In genomic region chr11:31742160-31742559, GRCm38 (mm10) we compare ENCODE assay signal across 28 mouse cellular contexts.
A peak's percentile ranks its signal among the peaks of the same experiment; 100 is the strongest.
DNase-seq lines count a peak whose midpoint lies in the region; ATAC-seq and TF ChIP-seq lines count a peak whose summit lies in the region.
"Had no signal": no experiment of that assay in that cellular context is flagged by ENCODE, and none has a peak within 500 bp of the region (broad histone marks: within the 10 kb centered on the region; RNA-seq: fewer than 3 reads in every experiment).

No protein-coding gene starts in this region.

- 0 out of 2 replicates have a peak, but pooled peaks cover 3% of the 10 kb centered on the region for H3K27me3 ChIP-seq in heart, embryonic 10.5 days (ENCODE audit: insufficient read depth, poor library complexity, severe bottlenecking)
- H3K27me3 ChIP-seq in liver, embryonic 13.5 days, result 0 out of 2 replicates have a peak, but pooled peaks cover 3% of the 10 kb centered on the region
- no peaks in the 10 kb centered on the region for H3K27me3 ChIP-seq in liver, postnatal 0 days (ENCODE audit: insufficient read depth, low read length)
- H3K27me3 ChIP-seq: CH12.LX; embryonic facial prominence, embryonic 13.5 days; embryonic facial prominence, embryonic 15.5 days; forebrain, embryonic 13.5 days; Patski had no signal

- WGBS in heart, embryonic 10.5 days, result 28% methylated on average over 1 of the region's 1 CpGs
- 31% methylated on average over 1 of the region's 1 CpGs for WGBS in liver, embryonic 13.5 days (ENCODE audit: insufficient replicate concordance)
- 57% methylated on average over 1 of the region's 1 CpGs for WGBS in liver, postnatal 0 days (ENCODE audit: insufficient replicate concordance)

- DNase-seq in embryo, embryonic 10 days (ENCODE audit: low spot score), result peak; percentile 66
- DNase-seq in embryo, embryonic 11 days, result no peak
- no peak for DNase-seq in heart, embryonic 10.5 days (ENCODE audit: low spot score)
- DNase-seq in heart, adult 9 months (ENCODE audit: low spot score in 2 of 2), result no peak
- no peak for DNase-seq in liver, embryonic 13.5 days
- DNase-seq in liver, postnatal 0 days, result no peak
- DNase-seq in embryo, embryonic 10.5 days (ENCODE audit: low spot score), result peak; percentile 72
- DNase-seq in layer of hippocampus, postnatal 14 days (ENCODE audit: low spot score in 2 of 2), result no peak
- DNase-seq: adrenal gland, adult 8-10 months; adrenal gland, postnatal 14 days; adrenal gland, postnatal 36 days; B cell, adult 2 months; cerebellum, adult 11 months; cerebellum, adult 18-20 months; cerebellum, adult 8-10 months; cerebellum, adult 9-11 months; cerebellum, postnatal 14 days; cerebellum, postnatal 36 days had no signal

- H3K4me1 ChIP-seq in heart, embryonic 10.5 days, result peaks cover 17% of the 10 kb centered on the region
- peaks cover 21% of the 10 kb centered on the region for H3K4me1 ChIP-seq in liver, embryonic 13.5 days (replicated peaks)
- 0 out of 2 replicates have a peak, but pooled peaks cover 3% of the 10 kb centered on the region for H3K4me1 ChIP-seq in liver, postnatal 0 days (ENCODE audit: insufficient read depth)
- H3K4me1 ChIP-seq: embryonic facial prominence, embryonic 13.5 days; embryonic facial prominence, embryonic 15.5 days had no signal

- H3K4me3 ChIP-seq in heart, embryonic 10.5 days, result no peak overlapping the region
- H3K4me3 ChIP-seq in liver, embryonic 13.5 days (replicated peaks), result no peak overlapping the region
- H3K4me3 ChIP-seq in liver, postnatal 0 days (ENCODE audit: low read depth, low read length), result no peak overlapping the region
- H3K4me3 ChIP-seq: embryonic facial prominence, embryonic 13.5 days; embryonic facial prominence, embryonic 15.5 days; erythroblast, embryonic 14.5 days; forebrain, embryonic 13.5 days had no signal

- TF ChIP-seq CTCF in liver, postnatal 0 days (IDR thresholded peaks at IDR 0.05; ENCODE audit: low read depth), result no peak

- H3K9me3 ChIP-seq in heart, embryonic 10.5 days, result no peaks in the 10 kb centered on the region
- no peaks in the 10 kb centered on the region for H3K9me3 ChIP-seq in liver, embryonic 13.5 days (replicated peaks)
- no peaks in the 10 kb centered on the region for H3K9me3 ChIP-seq in liver, postnatal 0 days (ENCODE audit: low read length)
- H3K9me3 ChIP-seq: embryonic facial prominence, embryonic 13.5 days; embryonic facial prominence, embryonic 15.5 days; forebrain, embryonic 13.5 days; G1E had no signal

- no peak overlapping the region for H3K4me2 ChIP-seq in liver, embryonic 13.5 days
- no peak overlapping the region for H3K4me2 ChIP-seq in liver, postnatal 0 days (ENCODE audit: low read depth, low read length)
- H3K4me2 ChIP-seq: embryonic facial prominence, embryonic 13.5 days; embryonic facial prominence, embryonic 15.5 days; forebrain, embryonic 13.5 days had no signal

- H3K27ac ChIP-seq in heart, embryonic 10.5 days, result 0 out of 2 replicates have a peak overlapping the region, but pooled peaks have one; percentile 7
- 0 out of 2 replicates have a peak overlapping the region, but pooled peaks have one; percentile 6 for H3K27ac ChIP-seq in liver, embryonic 13.5 days
- no peak overlapping the region for H3K27ac ChIP-seq in liver, postnatal 0 days (ENCODE audit: low read depth)
- H3K27ac ChIP-seq: embryonic facial prominence, embryonic 13.5 days; embryonic facial prominence, embryonic 15.5 days; forebrain, embryonic 13.5 days had no signal

- H3K9ac ChIP-seq in liver, embryonic 13.5 days, result no peak overlapping the region
- H3K9ac ChIP-seq in liver, postnatal 0 days (replicated peaks), result no peak overlapping the region
- H3K9ac ChIP-seq: embryonic facial prominence, embryonic 13.5 days; embryonic facial prominence, embryonic 15.5 days; forebrain, embryonic 13.5 days had no signal

- H3K36me3 ChIP-seq in heart, embryonic 10.5 days, result no peaks in the 10 kb centered on the region
- H3K36me3 ChIP-seq in liver, embryonic 13.5 days, result no peaks in the 10 kb centered on the region
- no peaks in the 10 kb centered on the region for H3K36me3 ChIP-seq in liver, postnatal 0 days (replicated peaks; ENCODE audit: insufficient read depth, low read length)
- H3K36me3 ChIP-seq: embryonic facial prominence, embryonic 13.5 days; embryonic facial prominence, embryonic 15.5 days; G1E had no signal

- TF ChIP-seq EP300 in liver, postnatal 0 days (IDR thresholded peaks at IDR 0.05; ENCODE audit: low read depth), result no peak

- ATAC-seq in liver, embryonic 13.5 days (ENCODE audit: low read depth), result no peak
- ATAC-seq in liver, postnatal 0 days, result no peak
- ATAC-seq: activated CD4-positive, CD25-positive, alpha-beta regulatory T cell, adult 4 months; CD4-positive, CD25-positive, alpha-beta regulatory T cell, adult 4 months; forebrain, embryonic 13.5 days; forebrain, embryonic 16.5 days; Patski had no signal

Comparison
In these comparisons a context has a peak if more than half of its experiments do, and no peak if none do; other contexts are left out.
1. DNase-seq: peak in embryo, embryonic 10 days (single experiment) and embryo, embryonic 10.5 days (single experiment); none in embryo, embryonic 11 days (single experiment), heart, embryonic 10.5 days (single experiment), heart, adult 9 months (0 of 2), liver, embryonic 13.5 days (single experiment), liver, postnatal 0 days (single experiment) and layer of hippocampus, postnatal 14 days (0 of 2).